Mouse (Mus musculus) layer of hippocampus, postnatal 25 days (tissue): ENCODE results near the gene Cep97. TPM values are rescaled to one million over a fixed set of nuclear protein-coding genes. Genes with fewer than 3 reads are reported as not detected.
"Not testable (repeated sequence)": the region's sequence is repeated elsewhere in the genome, so short reads cannot be mapped to it uniquely, and the experiment has no call there.

Experiments used
- DNase-seq, 2 experiments: peaks; one replicate each; pipeline ENCODE4 v3.0.0; 2022; ENCODE audit warnings: mixed read lengths in 2 of 2, low spot score in 1 of 2; ENCODE audit errors: extremely low spot score in 1 of 2
- total RNA-seq, 2 experiments: library from RNA; stranded (reverse); gene quantifications; 2 replicates each; pipeline ENCODE4 v1.2.3; 2021

Gene Cep97
- total RNA-seq, 2 experiments from 2014 or later = 13.4 to 14.2 TPM

DNA sequence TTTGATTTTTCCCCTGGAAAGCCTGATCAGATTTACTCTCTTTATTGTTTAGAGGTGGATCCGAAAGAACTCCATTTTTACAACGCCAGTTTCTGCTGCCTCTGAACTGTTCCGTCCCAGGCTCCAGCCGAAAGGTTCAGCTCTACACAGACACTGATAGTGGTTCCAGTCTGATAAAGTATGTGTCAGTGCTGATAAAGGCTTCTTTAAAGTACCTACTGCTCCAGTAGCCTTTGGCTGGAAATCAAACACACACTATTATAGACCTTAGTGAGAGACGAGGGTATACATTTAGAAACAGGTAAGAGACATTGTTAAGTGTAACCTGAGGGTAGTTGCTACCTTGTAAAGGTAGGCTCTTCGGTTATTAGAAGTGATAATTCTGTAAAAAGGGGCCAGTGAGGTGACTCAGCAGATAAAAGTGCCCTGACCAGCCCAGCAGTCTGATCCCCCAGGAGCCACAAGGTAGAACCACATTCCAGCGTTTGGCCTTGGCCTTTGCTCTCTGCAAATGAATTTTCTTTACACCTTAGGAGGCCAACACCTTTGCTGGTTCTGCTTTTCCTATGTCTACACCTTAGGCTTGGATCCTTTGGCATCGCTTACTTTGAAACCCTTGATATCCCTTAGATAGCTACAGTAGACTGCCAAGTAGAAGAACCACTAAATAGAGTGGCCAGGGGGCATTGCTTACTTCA lies 41.1 kb downstream of the Cep97 start:
- DNase-seq = no peak

- DNase-seq = no peak
Measured at GRCm38 (mm10) chr16:55892484-55892883, 42.2 kb downstream of the Cep97 start.

- DNase-seq = no peak
Measured at GRCm38 (mm10) chr16:55891346-55891745, 43.3 kb downstream of the Cep97 start.

GRCm38 (mm10) chr16:55890346-55891136 lies 44.1 kb downstream of the Cep97 start:
- no peak for DNase-seq

- no peak for DNase-seq
Measured at GRCm38 (mm10) chr16:55889451-55889850, 45.2 kb downstream of the Cep97 start.

GRCm38 (mm10) chr16:55888584-55888960 lies 46.1 kb downstream of the Cep97 start:
- no peak for DNase-seq

DNA sequence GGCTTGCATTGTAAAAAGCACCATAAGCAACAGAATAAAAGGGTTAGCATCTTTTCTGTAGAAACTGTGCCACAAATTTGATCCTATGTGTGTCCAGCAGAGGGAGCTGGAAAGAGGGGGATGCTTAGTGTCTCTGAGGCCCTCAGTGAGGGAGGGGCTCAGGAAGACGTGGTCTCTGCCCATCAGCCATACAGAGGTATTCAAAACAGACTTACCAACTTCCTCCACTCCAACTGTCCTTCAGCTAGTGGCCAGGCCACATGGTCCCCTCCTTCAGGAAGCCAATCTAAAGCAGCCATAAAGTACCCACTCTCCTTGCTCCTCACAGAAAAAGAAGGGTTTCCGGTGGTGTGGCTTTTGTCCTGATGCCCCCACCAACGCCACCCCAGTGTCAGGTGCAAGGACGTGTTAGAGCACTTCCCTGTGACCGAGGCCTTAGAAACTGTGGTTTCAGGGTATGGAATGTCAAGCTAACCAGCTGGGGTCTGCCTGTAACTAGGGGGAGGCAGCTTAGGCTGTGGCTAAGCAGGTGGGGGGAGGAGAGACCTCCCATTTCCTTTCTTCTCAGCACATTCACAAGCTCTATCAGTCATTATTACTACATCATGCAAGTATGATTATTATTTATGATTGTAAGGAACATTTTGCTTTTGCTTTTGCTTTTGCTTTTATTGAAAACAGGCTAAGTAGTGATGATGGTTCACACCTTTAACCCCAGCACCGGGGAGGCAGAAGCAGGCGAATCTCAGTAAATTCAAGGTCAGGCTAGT lies 46.7 kb downstream of the Cep97 start:
- DNase-seq = no peak

DNA sequence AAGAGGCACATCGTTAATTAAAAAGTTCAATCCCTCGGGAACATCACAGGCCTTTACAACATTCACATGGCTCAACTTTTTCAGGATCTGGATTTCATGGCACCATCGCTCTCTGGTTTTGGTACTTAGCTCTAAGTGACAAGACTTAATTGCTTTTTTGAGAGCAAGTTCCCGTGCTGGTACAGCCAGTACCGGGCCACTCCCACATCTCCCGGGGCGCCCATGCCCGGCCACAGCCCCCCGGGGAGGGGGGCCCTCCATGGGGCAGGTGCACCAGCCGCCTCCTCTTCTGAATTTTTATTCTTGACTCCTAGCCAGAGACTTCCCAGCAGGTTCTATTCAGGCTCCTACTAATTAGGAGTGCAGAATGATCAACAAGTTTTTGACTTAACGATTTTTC lies 50.4 kb downstream of the Cep97 start:
- DNase-seq = no peak

- DNase-seq = no peak
Measured at GRCm38 (mm10) chr16:55876025-55876424, 58.6 kb downstream of the Cep97 start.

- DNase-seq = no peak
Measured at GRCm38 (mm10) chr16:55863832-55864231, 70.8 kb downstream of the Cep97 start.

DNA sequence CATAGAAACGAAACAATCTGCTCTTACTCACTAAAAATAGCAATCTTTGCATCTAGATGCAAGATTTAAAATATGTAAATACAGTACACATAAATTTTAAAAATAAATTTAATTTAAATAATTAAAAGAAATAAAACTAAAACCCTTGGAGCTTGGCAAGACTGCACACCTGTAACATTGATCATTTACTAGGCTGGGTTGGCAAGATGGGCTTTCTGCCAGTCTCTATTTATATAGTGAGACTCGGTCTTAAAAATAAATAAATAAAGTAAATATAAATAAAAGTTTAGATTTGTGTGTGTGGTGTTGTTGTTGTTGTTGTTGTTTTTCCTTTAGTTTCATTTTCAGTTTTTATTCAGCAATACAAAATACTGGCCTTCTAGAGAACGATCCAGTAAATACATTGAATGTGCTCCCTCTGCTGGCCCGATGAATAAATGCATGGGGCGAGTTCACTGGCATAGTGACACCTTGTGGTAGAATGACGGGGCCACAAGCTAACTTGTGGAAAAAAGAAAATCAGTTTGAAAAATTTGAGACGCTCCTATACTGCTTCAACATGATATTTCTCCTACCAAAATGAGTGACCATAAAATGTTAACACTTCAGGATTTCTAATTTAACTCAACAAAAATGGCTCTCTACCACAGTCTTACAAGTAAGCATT lies 71.4 kb downstream of the Cep97 start:
- DNase-seq = peak; percentile 32 to 63

DNA sequence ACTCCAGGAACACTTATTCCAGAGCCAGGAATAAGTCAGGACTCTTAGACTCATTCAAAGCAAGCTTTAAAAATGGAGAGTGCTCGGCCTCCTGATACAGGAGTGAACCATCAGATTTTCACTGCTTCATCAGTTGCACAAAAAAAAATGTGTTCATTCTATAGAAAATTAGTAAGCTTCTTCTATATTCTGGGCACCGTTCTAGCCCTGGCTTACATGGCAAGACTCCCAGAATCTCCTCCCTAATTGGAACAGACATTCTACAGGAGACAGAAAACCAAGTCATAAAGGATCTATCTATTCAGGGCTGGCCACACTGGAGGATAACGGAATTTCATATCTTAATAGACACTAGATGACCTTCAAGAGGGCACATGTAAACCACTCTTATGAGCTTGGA lies 73.6 kb downstream of the Cep97 start:
- DNase-seq = no peak

- not testable (repeated sequence) for DNase-seq
Measured at GRCm38 (mm10) chr16:55859421-55859820, 75.2 kb downstream of the Cep97 start.

- peak; percentile 53 to 79 for DNase-seq
Measured at GRCm38 (mm10) chr16:55858465-55858864, 76.2 kb downstream of the Cep97 start.

DNA sequence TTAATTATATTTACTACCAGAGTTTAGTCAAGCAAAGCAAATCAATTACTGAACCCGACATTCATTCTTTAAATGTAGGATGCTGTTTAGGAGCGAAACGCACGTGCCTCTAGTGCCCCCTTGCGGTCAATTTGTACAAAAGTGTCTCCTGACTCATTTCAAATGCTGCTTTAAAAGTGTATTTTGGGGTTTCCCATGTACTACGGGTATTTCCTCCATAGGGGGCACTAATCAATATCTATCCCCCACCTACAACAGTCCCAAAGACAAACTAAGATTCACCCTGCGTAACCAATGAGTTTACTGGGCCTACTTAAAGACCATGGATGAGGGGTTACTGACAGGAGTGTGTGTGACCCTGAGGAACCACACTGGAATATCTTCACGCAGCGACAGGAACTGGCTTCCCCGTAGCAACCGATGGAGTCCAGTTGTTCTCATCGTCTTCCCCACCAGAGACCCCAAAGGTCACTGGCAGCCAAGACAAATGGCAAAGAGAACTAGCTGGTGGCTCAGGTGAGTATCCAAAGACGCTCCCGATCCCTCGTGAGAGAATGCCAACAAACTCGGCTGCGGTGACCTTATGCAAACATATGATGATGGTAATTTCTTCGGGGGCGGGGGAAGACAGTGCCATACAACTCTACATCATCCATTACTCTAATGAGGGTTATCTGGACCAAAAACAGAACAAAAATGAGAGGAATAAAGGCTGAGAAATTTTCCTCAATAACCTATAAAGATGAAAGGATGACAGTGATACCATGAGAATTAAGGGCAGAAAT lies 81.5 kb downstream of the Cep97 start:
- peak; percentile 50 to 90 for DNase-seq

GRCm38 (mm10) chr16:55852515-55852914 lies 82.1 kb downstream of the Cep97 start:
- no peak for DNase-seq

DNA sequence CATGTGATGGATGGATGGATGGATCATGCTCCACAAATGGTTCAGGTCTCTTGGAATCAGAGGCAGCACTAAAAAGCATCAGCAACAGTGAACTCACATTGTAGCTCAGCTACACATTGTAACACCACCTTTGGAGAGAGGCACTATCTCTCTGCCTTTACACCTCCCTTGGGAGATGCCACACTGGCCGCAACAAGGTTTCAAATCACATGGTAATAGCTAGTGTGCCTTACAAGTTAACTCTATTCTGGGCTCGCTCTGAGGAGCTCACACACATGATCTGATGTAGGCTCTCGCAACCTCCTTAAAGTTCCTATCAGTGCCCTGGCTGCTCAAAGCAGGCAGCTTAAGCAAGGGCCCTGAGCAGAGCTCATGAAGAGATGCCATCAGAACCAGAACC lies 84.2 kb downstream of the Cep97 start:
- DNase-seq = no peak
